Mouse (Mus musculus) C2C12 (cell line): ENCODE measurements around the gene Arhgef40.

ENCODE experiments used
- CTCF ChIP-seq: IDR thresholded peaks from one replicate; pipeline ENCODE4 v1.5.1; 2011; ENCODE audit not compliant: control insufficient read depth, insufficient read depth, insufficient read length
- USF1 ChIP-seq: IDR thresholded peaks from one replicate; pipeline ENCODE4 v1.6.1; 2011; ENCODE audit warnings: low read depth, mild to moderate bottlenecking, control low read depth, moderate library complexity

DNA sequence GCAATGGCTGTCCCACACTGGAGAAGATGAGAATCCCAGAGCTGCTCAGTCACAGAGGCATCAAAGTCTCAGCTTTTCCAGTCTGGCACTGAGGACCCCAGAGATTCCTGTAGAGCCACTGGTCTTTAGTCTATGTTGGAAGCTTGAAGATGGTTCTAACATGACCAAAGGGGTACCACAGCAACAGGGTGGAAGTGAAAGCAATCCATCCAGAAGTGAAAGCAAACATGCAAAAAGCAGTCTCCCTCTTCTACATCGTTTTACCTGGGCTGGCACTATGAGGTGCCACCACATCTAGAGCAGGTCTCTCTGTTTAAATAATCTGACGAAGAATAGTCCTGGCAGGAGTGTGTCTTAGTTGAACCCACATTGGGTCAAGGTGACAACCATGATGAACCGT is 5.3 kb upstream of the Arhgef40 start:
- TF ChIP-seq CTCF = no peak
- no peak for TF ChIP-seq USF1
